Mouse (Mus musculus): ENCODE results near the gene Plekhm3. TPM values are rescaled to one million over a fixed set of nuclear protein-coding genes. Genes with fewer than 3 reads are reported as not detected.

Plekhm3 gene
- polyA plus RNA-seq, 1 experiment from 2014 or later = 6.0 TPM

DNA sequence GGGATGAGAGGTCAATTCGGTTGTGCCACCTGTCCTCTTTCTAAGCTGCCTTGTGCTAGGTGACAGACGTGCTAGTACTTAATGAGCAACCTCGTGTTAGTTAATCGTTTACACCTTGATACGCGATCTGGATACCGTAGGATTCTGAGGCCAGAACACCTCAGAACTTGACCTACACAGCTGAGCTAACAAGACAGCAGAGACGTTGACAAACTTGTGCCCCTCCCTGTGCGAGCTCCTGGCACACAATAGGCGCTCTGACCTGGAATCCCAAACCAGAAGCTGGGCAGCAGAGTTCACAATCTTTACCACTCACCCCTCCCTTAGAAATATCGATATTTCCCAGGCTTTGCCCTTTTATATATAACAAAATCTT is 218.5 kb downstream of the Plekhm3 start:
- Histone ChIP-seq H3K27me3 (ENCODE audit: control insufficient read depth, insufficient read depth, low read depth, low read length) (peaks cover 28% of the 10 kb centered on the region), H3K9ac (ENCODE audit: low read length) (peak overlapping the region; percentile 65), H3K27ac (ENCODE audit: low read length) (peak overlapping the region; percentile 83), H3K4me3 (ENCODE audit: low read length) (peak overlapping the region; percentile 38), H3K36me3 (ENCODE audit: control insufficient read depth, insufficient read depth, low read length) (no peaks in the 10 kb centered on the region), H3K9me3 (ENCODE audit: control insufficient read depth, low read length) (no peaks in the 10 kb centered on the region), H3K4me2 (ENCODE audit: low read depth, low read length) (peak overlapping the region; percentile 58), H3K4me1 (replicated peaks; ENCODE audit: control insufficient read depth, insufficient read depth, low read length) (peaks cover 29% of the 10 kb centered on the region)
- WGBS = 0% methylated on average over 11 of the region's 11 CpGs
- peak; percentile 1; the same call in 1 of the 2 replicates for ATAC-seq (ENCODE audit: low read depth)

- Histone ChIP-seq H3K4me1 (replicated peaks; ENCODE audit: control insufficient read depth, insufficient read depth, low read length) (peaks cover 32% of the 10 kb centered on the region), H3K4me3 (ENCODE audit: low read length) (peak within 1 kb of the TSS; percentile 62), H3K27ac (ENCODE audit: low read length) (peak within 1 kb of the TSS; percentile 85), H3K9ac (ENCODE audit: low read length) (peak within 1 kb of the TSS; percentile 72), H3K27me3 (ENCODE audit: control insufficient read depth, insufficient read depth, low read depth, low read length) (peaks cover 29% of the 10 kb centered on the region), H3K36me3 (ENCODE audit: control insufficient read depth, insufficient read depth, low read length) (no peaks in the 10 kb centered on the region), H3K9me3 (ENCODE audit: control insufficient read depth, low read length) (no peaks in the 10 kb centered on the region), H3K4me2 (ENCODE audit: low read depth, low read length) (peak within 1 kb of the TSS; percentile 93)
- ATAC-seq (ENCODE audit: low read depth) = peak; percentile 96
- 1% methylated on average over 29 of the region's 73 CpGs for WGBS
These were observed 219.0 kb downstream of the Plekhm3 start, which contains the start of gene Fzd5 for GRCm38 (mm10) chr1:64737502-64738179. Gene Fzd5, minus strand, starts transcription at chr1:64737751.

GRCm38 (mm10) chr1:64736681-64737501 is 219.7 kb downstream of the Plekhm3 start:
- Histone ChIP-seq H3K4me1 (replicated peaks; ENCODE audit: control insufficient read depth, insufficient read depth, low read length) (peaks cover 34% of the 10 kb centered on the region), H3K9me3 (ENCODE audit: control insufficient read depth, low read length) (no peaks in the 10 kb centered on the region), H3K36me3 (ENCODE audit: control insufficient read depth, insufficient read depth, low read length) (no peaks in the 10 kb centered on the region), H3K4me3 (ENCODE audit: low read length) (peak overlapping the region; percentile 62), H3K9ac (ENCODE audit: low read length) (peak overlapping the region; percentile 72), H3K27ac (ENCODE audit: low read length) (peak overlapping the region; percentile 85), H3K27me3 (ENCODE audit: control insufficient read depth, insufficient read depth, low read depth, low read length) (peaks cover 29% of the 10 kb centered on the region), H3K4me2 (ENCODE audit: low read depth, low read length) (peak overlapping the region; percentile 93)
- peak; percentile 3; the same call in 1 of the 2 replicates for ATAC-seq (ENCODE audit: low read depth)
- WGBS = under 1% methylated on average over 42 of the region's 56 CpGs

Other genes starting within 250 kb of the Plekhm3 start
- 2.3 and 2.5 TPM in 2 replicates for gene Fzd5, start 219.1 kb downstream of the Plekhm3 start, polyA plus RNA-seq (2015; fragmentation: Nextera tagmentation; extraction: Ambion mirVana)
- 0.26 and 0.33 TPM in 2 replicates for gene Akr1cl, start 75.9 kb upstream of the Plekhm3 start, polyA plus RNA-seq (2015; fragmentation: Nextera tagmentation; extraction: Ambion mirVana)
- not detected in 2 replicates for gene Cryge, start 94.3 kb upstream of the Plekhm3 start, polyA plus RNA-seq (2015; fragmentation: Nextera tagmentation; extraction: Ambion mirVana)
- not detected in 2 replicates for gene Crygd, start 106.6 kb upstream of the Plekhm3 start, polyA plus RNA-seq (2015; fragmentation: Nextera tagmentation; extraction: Ambion mirVana)
- gene Crygc, start 116.9 kb upstream of the Plekhm3 start, polyA plus RNA-seq (2015; fragmentation: Nextera tagmentation; extraction: Ambion mirVana) = not detected in 2 replicates
- not detected in 2 replicates for gene Crygb, start 125.5 kb upstream of the Plekhm3 start, polyA plus RNA-seq (2015; fragmentation: Nextera tagmentation; extraction: Ambion mirVana)
- gene Cryga, start 146.5 kb upstream of the Plekhm3 start, polyA plus RNA-seq (2015; fragmentation: Nextera tagmentation; extraction: Ambion mirVana) = not detected in 2 replicates
- gene Gm28845, start 162.7 kb upstream of the Plekhm3 start, polyA plus RNA-seq (2015; fragmentation: Nextera tagmentation; extraction: Ambion mirVana) = not detected in 2 replicates
- gene D630023F18Rik, start 166.4 kb upstream of the Plekhm3 start, polyA plus RNA-seq (2015; fragmentation: Nextera tagmentation; extraction: Ambion mirVana) = 0.15 and 0.21 TPM in 2 replicates
- 118 and 121 TPM in 2 replicates for gene Idh1, start 229.7 kb upstream of the Plekhm3 start, polyA plus RNA-seq (2015; fragmentation: Nextera tagmentation; extraction: Ambion mirVana)
- 6.6 and 8.8 TPM in 2 replicates for gene Pikfyve, start 229.9 kb upstream of the Plekhm3 start, polyA plus RNA-seq (2015; fragmentation: Nextera tagmentation; extraction: Ambion mirVana)